Mouse (Mus musculus) thymus, postnatal 36 days (tissue): Measurements from ENCODE around the gene Tuba8.

ENCODE experiments used
- DNase-seq, 2 experiments: peaks; one replicate each; pipeline ENCODE4 v3.0.0; 2022; ENCODE audit warnings: mixed read lengths in 2 of 2

Gene Tuba8

GRCm38 (mm10) chr6:121197807-121198365 is 12.6 kb upstream of the Tuba8 start:
- DNase-seq = no peak

- no peak for DNase-seq
Observed at GRCm38 (mm10) chr6:121200458-121200857, 10.0 kb upstream of the Tuba8 start.

- DNase-seq = no peak
Observed at GRCm38 (mm10) chr6:121202026-121202425, 8.5 kb upstream of the Tuba8 start.

GRCm38 (mm10) chr6:121206481-121206880 is 4.0 kb upstream of the Tuba8 start:
- no peak for DNase-seq

- no peak for DNase-seq
Observed at GRCm38 (mm10) chr6:121209584-121209983, 912 bp upstream of the Tuba8 start.

GRCm38 (mm10) chr6:121210926-121211289 is 412 bp downstream of the Tuba8 start:
- no peak for DNase-seq

GRCm38 (mm10) chr6:121211743-121212142 is 1.2 kb downstream of the Tuba8 start:
- DNase-seq = no peak

- no peak for DNase-seq
Observed at GRCm38 (mm10) chr6:121212988-121213387, 2.5 kb downstream of the Tuba8 start.

- DNase-seq = no peak
Observed at GRCm38 (mm10) chr6:121214221-121214620, 3.7 kb downstream of the Tuba8 start.

GRCm38 (mm10) chr6:121214667-121215330 is 4.3 kb downstream of the Tuba8 start:
- DNase-seq = no peak

GRCm38 (mm10) chr6:121215336-121215735 is 4.8 kb downstream of the Tuba8 start:
- no peak for DNase-seq

GRCm38 (mm10) chr6:121215896-121216295 is 5.4 kb downstream of the Tuba8 start:
- DNase-seq = no peak

GRCm38 (mm10) chr6:121216589-121217255 is 6.2 kb downstream of the Tuba8 start:
- DNase-seq = no peak

GRCm38 (mm10) chr6:121218002-121218401 is 7.5 kb downstream of the Tuba8 start:
- peak; percentile 45 to 49 for DNase-seq

- no peak for DNase-seq
Observed at GRCm38 (mm10) chr6:121219406-121219805, 8.9 kb downstream of the Tuba8 start.

- no peak for DNase-seq
Observed at GRCm38 (mm10) chr6:121220181-121220580, 9.7 kb downstream of the Tuba8 start.

GRCm38 (mm10) chr6:121221876-121222597 is 11.5 kb downstream of the Tuba8 start:
- no peak for DNase-seq

GRCm38 (mm10) chr6:121223001-121223400 is 12.5 kb downstream of the Tuba8 start:
- DNase-seq = no peak

GRCm38 (mm10) chr6:121224067-121224466 is 13.6 kb downstream of the Tuba8 start:
- no peak for DNase-seq

GRCm38 (mm10) chr6:121224993-121225392 is 14.5 kb downstream of the Tuba8 start:
- DNase-seq = no peak

GRCm38 (mm10) chr6:121226043-121226442 is 15.5 kb downstream of the Tuba8 start:
- DNase-seq = peak; percentile 48 to 60

- no peak for DNase-seq
Observed at GRCm38 (mm10) chr6:121226744-121227143, 16.2 kb downstream of the Tuba8 start.

- DNase-seq = peak in 1 of 2 experiments; percentile 49
Observed at GRCm38 (mm10) chr6:121228421-121228820, 17.9 kb downstream of the Tuba8 start.

GRCm38 (mm10) chr6:121232652-121233051 is 22.2 kb downstream of the Tuba8 start:
- no peak for DNase-seq
